Mouse (Mus musculus) cerebellum, postnatal 36 days (tissue): ENCODE results near the gene Rph3a.
"Not testable (repeated sequence)": the region's sequence is repeated elsewhere in the genome, so short reads cannot be mapped to it uniquely, and the experiment has no call there.

ENCODE experiments used
- DNase-seq, 2 experiments: peaks; one replicate each; pipeline ENCODE4 v3.0.0; 2021 to 2022; ENCODE audit warnings: mixed read lengths in 2 of 2

Gene Rph3a

GRCm38 (mm10) chr5:120906791-120907733 lies 102.8 kb downstream of the Rph3a start, which contains the start of gene Oas1a:
Oas1a (minus strand) TSS chr5:120907521.
- DNase-seq = not testable (repeated sequence)

GRCm38 (mm10) chr5:120902056-120902455 lies 107.8 kb downstream of the Rph3a start:
- no peak for DNase-seq

- no peak for DNase-seq
Observed at GRCm38 (mm10) chr5:120900666-120901065, 109.2 kb downstream of the Rph3a start.

GRCm38 (mm10) chr5:120898726-120899125 lies 111.2 kb downstream of the Rph3a start:
- DNase-seq = no peak

- DNase-seq = no peak
Observed at GRCm38 (mm10) chr5:120898307-120898706, 111.6 kb downstream of the Rph3a start.

GRCm38 (mm10) chr5:120895231-120895900 lies 114.5 kb downstream of the Rph3a start:
- DNase-seq = no peak

- not testable (repeated sequence) for DNase-seq
Observed at GRCm38 (mm10) chr5:120894692-120895091, 115.2 kb downstream of the Rph3a start.

- DNase-seq = not testable (repeated sequence)
Observed at GRCm38 (mm10) chr5:120893866-120894265, 116.0 kb downstream of the Rph3a start.

GRCm38 (mm10) chr5:120892243-120892660 lies 117.6 kb downstream of the Rph3a start:
- no peak for DNase-seq

GRCm38 (mm10) chr5:120891566-120892242 lies 118.2 kb downstream of the Rph3a start:
- not testable (repeated sequence) for DNase-seq

- DNase-seq = no peak
Observed at GRCm38 (mm10) chr5:120890991-120891390, 118.9 kb downstream of the Rph3a start.
